Mouse (Mus musculus) monocyte, adult 59 days (primary cell): Measurements from ENCODE around the gene Cchcr1. TPM values are rescaled to one million over a fixed set of nuclear protein-coding genes. Genes with fewer than 3 reads are reported as not detected.

Source experiments
- total RNA-seq, 2 experiments: library from RNA; stranded (reverse); gene quantifications; one replicate each; pipeline ENCODE4 v1.2.4; 2023

The Cchcr1 gene
- total RNA-seq: 1 to 10 TPM; 5.1 to 6.4 TPM

DNA sequence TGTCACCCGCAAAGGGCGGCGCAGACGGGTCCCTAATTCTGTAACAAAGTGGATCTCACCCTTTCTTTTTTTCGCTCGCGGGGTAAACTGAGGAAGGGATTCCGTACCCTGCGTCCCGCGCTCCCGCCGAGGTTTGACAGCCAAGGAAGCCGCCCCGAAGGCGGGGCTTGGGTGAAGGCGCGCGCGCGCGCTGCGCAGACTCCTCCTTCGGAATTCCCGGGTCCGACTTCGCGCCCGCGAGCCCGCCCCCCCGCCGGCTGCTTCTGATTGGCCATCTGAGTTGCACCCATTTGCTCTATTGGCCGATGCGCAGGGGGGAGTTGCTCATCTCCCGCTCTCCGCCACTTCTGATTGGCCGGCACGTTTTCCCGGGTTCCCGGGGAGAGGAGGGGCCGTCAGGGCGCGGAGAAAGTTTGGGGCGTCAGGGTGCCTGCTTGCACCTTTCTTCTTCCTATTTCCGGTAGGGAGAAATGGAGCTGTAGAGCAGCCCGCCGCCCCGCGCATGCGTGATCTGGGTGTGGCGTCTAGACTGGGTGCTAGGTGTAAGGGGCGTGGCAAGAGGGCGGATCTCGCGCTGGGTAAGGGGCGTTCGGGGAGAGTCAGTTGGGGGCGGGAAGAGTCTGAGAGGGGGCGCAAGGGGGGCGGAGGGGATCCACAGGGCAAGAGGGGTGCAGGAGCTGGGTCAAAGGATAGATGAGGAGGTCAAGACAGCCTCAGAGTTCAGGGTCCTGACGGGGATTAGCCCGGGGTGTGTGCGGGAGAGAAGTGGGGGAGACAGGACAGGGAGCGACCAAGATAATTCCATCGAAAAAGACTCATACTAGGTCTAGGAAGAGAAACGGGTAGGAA lies at the start of gene Cchcr1, which contains the start of gene Tcf19:
Gene Cchcr1, plus strand, starts transcription at position 449 of the 849 bp plus-strand sequence.
Gene Tcf19, minus strand, starts transcription at position 173 of the 849 bp plus-strand sequence.

DNA sequence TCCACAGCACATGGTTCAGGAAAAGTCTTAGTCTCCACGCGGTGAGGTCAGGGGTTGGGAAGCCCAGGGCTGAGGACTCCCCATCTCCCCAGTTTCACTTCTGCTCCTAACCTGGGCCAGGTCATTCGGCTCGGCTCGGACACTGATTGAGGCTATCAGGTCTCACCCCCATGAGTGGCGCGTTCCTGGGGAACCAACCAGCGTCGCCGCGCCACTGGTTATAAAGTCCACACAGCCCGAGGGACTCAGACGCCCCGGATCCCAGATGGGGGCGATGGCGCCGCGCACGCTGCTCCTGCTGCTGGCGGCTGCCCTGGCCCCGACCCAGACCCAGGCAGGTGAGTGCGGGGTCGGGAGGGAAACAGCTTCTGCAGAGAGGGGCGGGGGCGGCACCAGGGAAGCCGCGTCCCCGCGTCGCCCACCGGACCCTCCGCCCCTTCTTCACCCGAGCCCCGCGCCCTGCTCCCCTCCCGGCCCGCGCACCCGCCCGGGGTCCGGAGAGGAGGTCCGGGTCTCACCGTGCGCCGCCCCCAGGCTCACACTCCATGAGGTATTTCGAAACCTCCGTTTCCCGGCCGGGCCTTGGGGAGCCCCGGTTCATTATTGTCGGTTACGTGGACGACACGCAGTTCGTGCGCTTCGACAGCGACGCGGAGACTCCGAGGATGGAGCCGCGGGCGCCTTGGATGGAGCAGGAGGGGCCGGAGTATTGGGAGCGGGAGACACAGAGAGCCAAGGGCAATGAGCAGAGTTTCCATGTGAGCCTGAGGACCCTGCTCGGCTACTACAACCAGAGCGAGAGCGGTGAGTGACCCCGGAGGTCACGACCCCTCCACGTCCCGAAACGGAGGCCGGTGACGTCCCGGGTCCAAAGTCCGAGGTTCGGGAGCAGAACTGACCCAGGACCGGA lies 46.8 kb upstream of the Cchcr1 start, which contains the start of gene H2-Q10:
Gene H2-Q10, plus strand, starts transcription at position 248 of the 910 bp plus-strand sequence.

DNA sequence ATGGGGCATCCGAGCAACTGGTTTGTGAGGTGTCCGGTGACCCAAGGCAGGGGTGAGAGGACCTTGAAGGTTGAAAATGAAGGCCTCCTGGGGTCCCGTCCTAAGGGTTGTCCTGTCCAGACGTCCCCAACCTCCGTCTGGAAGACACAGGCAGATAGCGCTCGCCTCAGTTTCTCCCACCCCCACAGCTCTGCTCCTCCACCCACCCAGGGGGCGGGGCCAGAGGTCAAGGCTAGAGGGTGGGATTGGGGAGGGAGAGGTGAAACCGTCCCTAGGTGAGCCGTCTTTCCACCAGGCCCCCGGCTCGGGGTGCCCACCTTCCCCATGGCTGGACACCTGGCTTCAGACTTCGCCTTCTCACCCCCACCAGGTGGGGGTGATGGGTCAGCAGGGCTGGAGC lies 11.1 kb upstream of the Cchcr1 start, which contains the start of gene Pou5f1:
Gene Pou5f1, plus strand, starts transcription at position 243 of the 400 bp plus-strand sequence.

DNA sequence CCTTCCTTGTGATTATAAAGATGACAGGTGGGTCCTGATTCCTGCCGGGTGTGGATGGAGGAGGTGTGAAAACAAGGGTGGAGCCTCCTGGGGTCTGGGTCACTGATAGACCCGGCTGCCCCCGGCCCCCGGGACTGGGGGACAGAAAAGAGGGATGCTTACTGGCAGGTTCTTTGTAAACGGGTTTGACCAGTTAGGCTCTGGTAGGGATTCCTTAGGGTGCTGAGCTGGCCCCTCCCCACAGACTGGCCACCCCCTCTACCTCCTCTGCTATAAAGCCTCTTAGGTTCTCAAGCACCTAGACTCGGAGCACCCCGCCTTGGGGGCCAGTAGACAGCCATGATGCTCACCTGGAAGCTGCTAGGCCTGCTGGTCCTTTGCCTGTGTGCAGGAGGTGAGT lies 16.0 kb downstream of the Cchcr1 start, which contains the start of gene Psors1c2:
Gene Psors1c2, plus strand, starts transcription at position 301 of the 400 bp plus-strand sequence.

DNA sequence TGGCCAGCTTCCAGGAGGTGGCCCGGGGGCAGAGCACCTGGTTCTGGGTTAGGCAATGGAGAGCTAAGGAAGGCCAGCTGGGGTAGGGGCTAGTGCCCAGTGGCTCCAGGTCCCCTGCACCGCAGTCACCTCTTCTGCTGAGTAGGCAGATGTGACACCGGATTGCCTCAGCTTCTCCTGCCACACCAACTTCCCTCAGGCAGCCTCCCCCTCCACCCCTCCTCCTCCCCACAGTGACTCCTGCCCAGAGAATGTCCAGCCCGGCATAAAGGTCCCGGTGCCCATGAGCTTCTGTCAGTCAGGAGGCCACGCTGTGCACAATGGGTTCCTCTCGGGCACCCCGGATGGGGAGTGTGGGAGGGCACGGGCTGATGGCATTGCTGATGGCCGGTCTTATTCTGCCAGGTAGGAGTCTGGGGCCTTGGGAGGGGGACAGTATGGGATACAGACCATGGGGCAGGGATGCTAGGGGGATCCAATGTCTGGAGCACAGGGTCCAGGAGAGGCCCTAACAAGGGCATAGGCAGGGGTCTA lies 35.0 kb downstream of the Cchcr1 start, which contains the start of gene Cdsn:
Gene Cdsn, plus strand, starts transcription at position 248 of the 534 bp plus-strand sequence.

DNA sequence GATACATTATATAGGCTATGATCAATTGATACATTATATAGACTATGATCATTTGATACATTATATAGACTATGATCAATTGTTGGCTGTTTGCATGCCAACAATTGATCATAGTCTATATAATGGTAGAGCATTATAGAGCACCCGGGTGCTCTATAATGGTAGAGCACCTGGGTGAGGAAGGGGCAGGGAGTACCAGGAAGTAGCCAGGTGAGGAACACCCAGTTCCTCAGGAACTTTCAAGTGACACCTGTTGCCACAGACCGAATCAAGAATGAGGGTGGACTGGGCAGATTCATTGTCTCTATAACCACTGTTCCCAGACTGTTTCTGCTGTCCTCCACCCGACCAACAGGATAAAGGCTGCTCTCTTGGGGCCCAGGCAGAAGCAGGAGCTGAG lies 50.2 kb downstream of the Cchcr1 start, which contains the start of gene 2300002M23Rik:
Gene 2300002M23Rik, plus strand, starts transcription at position 301 of the 400 bp plus-strand sequence.

Other genes starting within 250 kb of the Cchcr1 start
- 10 to 100 TPM; 10.2 to 13.7 TPM for gene H2-Q1, start 196.7 kb upstream of the Cchcr1 start, total RNA-seq
- 10 to 100 TPM; 11.6 to 12.7 TPM for gene H2-Q2, start 174.9 kb upstream of the Cchcr1 start, total RNA-seq
- gene H2-Q4, start 137.5 kb upstream of the Cchcr1 start, total RNA-seq: 100 to 1,000 TPM; 176 to 190 TPM
- gene H2-Q6, start 92.2 kb upstream of the Cchcr1 start, total RNA-seq: 10 to 100 TPM; 75.0 to 75.5 TPM
- gene H2-Q7, start 77.9 kb upstream of the Cchcr1 start, total RNA-seq: 10 to 100 TPM; 83.8 to 92.9 TPM
- gene H2-Q10, start 47.0 kb upstream of the Cchcr1 start, total RNA-seq: 10 to 100 TPM; 48.7 to 55.0 TPM
- gene Pou5f1, start 11.1 kb upstream of the Cchcr1 start, total RNA-seq: under 1 TPM; 0.79 to 0.97 TPM
- gene Tcf19, start 276 bp upstream of the Cchcr1 start, total RNA-seq: 1 to 10 TPM; 5.3 to 6.3 TPM
- not detected for gene Psors1c2, start 16.1 kb downstream of the Cchcr1 start, total RNA-seq
- not detected for gene Cdsn, start 35.0 kb downstream of the Cchcr1 start, total RNA-seq
- not detected for gene 2300002M23Rik, start 50.4 kb downstream of the Cchcr1 start, total RNA-seq
- not detected for gene Sfta2, start 84.4 kb downstream of the Cchcr1 start, total RNA-seq
- not detected for gene Gm9573, start 109.5 kb downstream of the Cchcr1 start, total RNA-seq
- gene Mucl3, start 126.6 kb downstream of the Cchcr1 start, total RNA-seq: not detected
- gene Vars2, start 150.5 kb downstream of the Cchcr1 start, total RNA-seq: 10 to 100 TPM; 11.7 to 20.4 TPM
- gene Gtf2h4, start 156.6 kb downstream of the Cchcr1 start, total RNA-seq: 10 to 100 TPM; 13.5 to 15.9 TPM
- gene Ddr1, start 187.5 kb downstream of the Cchcr1 start, total RNA-seq: 1 to 10 TPM; 4.8 to 6.8 TPM